Mouse (Mus musculus) frontal cortex, postnatal 10 days (tissue): ENCODE measurements around the gene Eif4e3.

ENCODE experiments used
- DNase-seq, 2 experiments: peaks; one replicate each; pipeline ENCODE4 v3.0.0; 2022; ENCODE audit warnings: low spot score in 2 of 2, mixed read lengths in 1 of 2

Eif4e3 gene

DNA sequence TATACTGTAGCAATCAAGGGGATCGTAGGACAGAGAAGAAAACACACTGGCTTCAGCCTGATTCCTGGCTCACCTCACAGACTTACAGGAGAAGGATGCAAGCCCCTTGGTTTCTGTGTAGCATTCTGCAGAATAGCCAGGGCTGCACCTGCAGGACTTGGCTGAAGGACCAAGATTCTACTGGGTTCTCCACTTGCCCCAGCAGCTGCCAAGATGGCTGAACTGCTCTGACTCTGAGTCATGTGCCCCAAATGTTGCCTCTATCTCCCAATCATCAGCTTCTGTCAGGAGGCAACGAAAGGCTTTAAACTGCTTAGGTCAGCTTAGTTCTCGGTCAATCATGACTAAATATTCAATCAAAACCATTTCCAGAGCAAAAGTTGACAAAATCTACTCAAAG lies 42.0 kb downstream of the Eif4e3 start:
- no peak for DNase-seq

- DNase-seq, result no peak
Observed at GRCm38 (mm10) chr6:99623641-99624040, 42.9 kb downstream of the Eif4e3 start.

- DNase-seq, result no peak
Observed at GRCm38 (mm10) chr6:99621167-99621566, 45.4 kb downstream of the Eif4e3 start.

DNA sequence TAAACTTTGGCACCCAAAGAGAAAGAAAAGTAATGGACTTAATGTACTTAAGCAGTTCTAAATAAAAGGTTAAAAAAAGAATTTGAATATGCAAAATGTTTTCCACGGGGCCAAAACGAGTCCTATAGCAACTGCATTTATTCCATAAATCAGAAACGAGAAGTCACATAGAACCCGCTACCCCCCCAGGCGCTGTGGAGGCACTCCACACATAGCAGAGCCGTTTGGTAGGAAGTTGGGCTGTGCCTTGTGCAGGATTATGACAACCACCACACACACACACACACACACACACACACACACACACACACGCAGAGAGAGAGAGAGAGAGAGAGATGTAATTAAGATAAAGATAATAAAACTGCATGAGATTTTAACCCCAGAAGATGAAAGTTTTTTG lies 46.1 kb downstream of the Eif4e3 start:
- DNase-seq, result no peak

DNA sequence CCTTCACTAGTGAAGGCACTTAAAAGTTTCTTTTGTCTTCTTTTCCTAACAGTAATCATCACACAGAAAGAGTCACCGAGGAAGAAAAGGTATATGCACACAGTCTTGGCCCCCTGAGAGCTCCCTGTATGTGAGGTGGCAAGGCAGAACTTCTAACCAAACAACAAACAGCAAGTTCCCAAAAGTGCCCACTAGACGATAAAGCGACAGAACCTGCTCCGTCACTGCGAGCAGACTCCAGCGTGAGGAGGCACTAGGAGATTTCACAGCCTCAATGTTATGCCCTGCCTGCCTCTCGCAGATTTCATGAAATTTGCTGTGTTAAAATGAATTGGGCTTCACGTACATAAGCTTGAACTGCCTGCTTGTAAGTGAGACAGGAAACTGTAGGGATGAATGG lies 46.6 kb downstream of the Eif4e3 start:
- DNase-seq, result no peak

GRCm38 (mm10) chr6:99619466-99619865 lies 47.1 kb downstream of the Eif4e3 start:
- DNase-seq, result no peak

DNA sequence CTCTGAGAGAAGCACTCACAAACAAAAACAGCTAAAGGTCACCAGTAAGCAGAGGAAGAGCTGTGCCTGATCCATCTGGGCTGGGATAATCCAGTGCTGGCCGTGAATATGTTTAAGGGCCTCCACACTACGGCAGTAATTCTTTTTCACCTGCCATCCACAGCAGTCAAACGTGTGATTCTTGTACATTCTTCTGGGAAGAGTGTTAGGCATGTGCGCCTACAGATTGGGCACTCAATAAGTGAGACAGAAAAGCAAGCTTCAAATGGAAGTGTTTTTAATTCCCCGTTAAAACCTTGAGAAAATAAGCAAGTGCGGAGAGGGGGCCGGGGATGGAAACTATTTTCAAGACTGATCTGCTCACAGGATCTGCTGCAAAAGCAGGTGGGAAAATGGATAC lies 48.7 kb downstream of the Eif4e3 start:
- DNase-seq, result no peak

DNA sequence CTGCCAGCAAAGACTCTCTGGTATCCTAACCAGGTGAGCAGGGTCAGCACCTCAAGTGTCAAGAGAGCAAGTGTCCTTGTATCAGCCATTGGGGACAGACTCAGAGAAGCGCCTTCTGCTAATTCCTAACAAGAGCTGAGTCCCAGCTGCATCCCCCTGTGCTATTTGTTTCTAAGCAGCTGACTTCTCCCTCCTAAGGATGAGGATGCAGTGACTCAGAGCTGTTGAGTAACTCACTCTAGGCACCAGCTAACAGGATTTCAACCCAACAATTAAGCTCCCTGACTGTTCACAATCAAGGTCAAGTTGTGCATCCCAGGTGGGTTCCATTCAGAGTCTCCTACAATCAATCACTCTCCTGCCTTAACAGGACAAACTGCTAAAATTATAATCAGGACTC lies 49.2 kb downstream of the Eif4e3 start:
- no peak for DNase-seq

DNA sequence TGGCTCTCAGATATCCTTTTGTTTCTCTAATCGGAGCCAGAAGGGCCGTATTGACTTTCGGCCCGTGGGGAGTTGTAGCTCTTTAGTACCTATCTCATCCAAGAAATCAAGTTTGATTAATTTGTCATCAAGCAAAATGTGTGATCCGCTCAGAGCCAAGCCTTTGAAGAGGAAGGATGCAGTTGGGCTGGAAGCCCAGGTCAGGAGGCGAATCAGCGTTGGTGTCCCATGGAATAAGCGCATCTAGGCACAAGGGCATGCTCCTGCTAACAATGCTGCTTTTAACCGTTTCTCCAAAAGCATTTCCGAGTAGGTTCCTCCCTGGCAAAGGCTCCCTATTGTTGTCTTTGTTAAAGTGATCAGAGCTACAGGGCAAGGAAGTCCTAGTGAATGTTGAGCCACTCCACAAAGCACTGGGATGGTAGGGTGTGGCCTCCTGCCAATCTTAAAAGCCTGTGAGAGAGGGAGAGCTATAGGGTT lies 51.3 kb downstream of the Eif4e3 start:
- DNase-seq, result no peak

- DNase-seq, result no peak
Observed at GRCm38 (mm10) chr6:99614566-99615271, 51.9 kb downstream of the Eif4e3 start.

GRCm38 (mm10) chr6:99611866-99612265 lies 54.7 kb downstream of the Eif4e3 start:
- no peak for DNase-seq

DNA sequence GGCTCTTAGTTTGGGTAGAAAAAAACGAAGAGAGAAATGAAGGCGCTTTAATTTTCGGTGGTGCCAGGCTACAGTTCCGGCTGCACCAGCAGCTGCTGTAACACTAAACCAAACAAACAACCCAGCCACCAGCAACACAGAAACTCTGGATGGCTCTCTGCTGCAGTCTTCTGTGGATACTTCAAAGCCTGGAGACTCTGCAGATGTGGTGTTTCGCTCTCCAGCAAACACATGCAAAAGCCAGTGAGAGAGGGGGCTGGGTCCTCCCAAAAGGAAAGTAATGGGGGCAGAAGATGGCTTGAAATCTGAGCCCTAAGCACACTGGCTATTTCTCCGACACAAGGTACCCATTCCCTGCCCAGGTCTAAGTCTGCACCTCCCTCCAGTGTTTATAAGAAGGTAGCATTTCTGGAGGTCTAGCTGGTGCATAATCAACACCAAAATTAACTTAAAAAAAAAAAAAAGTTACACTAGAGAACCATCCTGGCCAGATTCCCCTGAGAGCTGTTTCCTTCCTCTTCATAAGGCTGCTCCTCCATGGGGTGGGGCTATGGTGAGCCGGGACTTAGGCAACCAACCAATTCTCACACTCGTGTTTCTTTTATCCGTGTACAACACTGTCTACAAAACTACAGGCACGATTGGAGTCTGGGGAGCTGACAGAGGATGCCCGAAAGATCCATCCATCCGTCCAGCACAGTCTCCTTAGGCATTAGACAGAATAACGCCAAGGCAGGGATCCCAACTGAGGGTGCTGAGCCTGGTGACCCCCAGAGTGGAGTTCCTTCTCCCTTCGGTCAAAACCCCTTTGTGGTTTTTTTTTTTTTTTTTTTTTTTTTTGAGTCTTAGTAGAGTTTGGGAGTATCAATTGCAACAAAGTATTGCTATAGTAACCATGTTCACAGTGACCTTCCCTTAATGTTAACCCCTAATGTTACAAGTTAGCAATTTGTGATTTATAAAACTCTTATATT lies 55.8 kb downstream of the Eif4e3 start:
- DNase-seq, result no peak

DNA sequence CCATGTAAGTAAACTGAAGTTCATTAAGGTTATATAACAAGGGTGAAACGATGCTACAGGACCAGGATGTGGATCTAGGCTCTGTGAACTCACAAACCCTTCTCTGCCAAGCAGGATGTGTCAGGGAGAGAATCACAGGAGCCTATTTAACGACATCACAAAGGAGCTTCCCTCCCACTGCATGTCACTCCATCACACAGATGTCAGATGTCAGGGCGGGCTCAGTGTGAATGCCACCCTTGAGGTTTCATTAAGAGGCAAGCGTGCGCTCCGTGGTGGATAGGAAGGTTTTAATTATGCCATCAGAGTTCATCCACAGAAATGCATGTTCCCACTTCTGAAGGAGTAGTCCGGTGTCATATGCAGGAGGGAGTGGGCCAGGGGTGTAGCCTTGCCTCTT lies 60.5 kb downstream of the Eif4e3 start:
- DNase-seq, result no peak

DNA sequence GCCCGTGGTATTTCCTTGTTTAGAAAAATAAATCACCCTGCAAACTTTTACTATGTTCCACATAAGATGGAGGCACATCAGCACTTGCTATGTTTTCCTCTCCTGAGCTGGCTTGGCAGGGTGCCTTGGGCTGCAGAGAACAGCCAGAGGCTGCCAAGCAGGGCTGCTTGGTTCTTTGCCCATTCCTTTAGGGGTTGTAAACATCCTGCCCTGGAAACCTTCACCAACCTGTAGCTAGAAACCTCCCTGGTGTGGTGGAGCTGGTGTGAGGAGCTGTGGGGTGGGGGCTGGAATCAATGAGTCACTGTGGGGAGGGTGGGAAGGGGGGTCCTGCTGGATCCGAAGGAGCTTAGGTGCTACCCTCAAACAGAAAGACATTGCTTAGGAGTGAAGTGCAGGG lies 61.8 kb downstream of the Eif4e3 start:
- DNase-seq, result no peak

- no peak for DNase-seq
Observed at GRCm38 (mm10) chr6:99602434-99602833, 64.1 kb downstream of the Eif4e3 start.

DNA sequence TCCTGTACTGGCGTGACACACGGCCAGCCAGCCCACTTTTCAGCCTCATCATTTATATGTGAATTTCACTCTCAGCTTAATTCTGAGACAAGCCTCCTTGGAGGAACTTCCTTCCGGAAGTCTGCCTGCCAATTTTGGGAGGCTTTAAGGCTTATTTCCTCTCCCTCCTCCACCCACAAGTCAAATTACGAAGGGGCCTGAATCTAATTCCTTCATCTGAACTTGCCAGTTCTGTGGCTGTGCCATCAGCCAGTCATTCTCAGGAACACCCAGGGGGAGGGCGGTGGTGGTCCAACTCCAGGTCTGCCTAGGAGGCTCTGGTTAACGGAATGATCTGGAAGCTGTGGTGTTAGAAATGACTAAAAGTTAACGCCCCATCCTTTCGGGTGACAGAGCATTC lies 65.7 kb downstream of the Eif4e3 start:
- DNase-seq, result peak in 1 of 2 experiments; percentile 17

DNA sequence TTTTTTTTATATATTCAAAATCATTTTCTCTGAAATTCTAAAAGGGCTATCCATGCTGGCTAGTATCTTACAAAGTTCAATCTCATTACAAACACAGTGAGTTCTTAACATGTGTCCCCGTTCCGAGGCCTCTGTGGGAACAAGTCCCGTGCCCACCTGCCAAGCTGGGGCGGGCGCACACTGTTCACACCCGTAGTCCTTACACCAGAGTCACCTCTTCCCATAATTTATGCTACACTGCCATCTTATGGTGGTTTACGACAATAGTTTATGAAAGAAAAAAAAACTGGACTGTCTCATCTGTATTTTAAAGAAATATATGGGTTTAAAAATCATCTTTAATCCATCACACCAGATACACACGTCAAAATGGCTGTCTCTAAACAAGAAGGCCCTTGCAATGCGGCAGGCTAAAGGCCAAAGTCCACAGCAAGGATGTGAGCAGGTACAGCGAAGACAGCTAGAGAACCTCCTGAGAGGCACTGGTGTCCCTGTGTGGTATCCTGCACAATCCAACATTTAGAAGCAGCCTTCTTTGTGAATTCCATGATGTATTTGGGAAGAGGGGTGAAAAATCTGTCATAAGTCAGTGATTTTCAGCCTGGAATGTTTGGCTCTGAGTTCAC lies 66.3 kb downstream of the Eif4e3 start:
- peak in 1 of 2 experiments; percentile 45 for DNase-seq

DNA sequence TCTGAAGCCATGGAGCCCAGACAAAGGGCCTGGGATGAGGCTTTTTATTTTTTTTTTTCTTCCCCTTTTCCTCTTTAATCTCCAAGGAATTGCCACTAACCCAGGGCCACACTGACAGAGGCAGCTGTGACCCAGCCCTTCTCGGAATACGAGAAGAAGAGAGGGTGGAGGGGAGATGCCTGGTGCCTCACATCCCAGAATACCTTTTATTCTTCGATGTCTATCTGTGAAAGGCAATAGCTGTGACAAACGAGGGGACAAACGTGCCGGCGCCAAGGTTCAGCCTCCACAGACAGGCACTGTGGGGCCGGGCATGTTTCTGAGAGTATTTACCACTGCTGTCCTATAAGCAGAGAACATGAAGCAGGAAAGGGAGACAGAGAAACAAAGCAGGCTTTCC lies 66.9 kb downstream of the Eif4e3 start:
- no peak for DNase-seq

DNA sequence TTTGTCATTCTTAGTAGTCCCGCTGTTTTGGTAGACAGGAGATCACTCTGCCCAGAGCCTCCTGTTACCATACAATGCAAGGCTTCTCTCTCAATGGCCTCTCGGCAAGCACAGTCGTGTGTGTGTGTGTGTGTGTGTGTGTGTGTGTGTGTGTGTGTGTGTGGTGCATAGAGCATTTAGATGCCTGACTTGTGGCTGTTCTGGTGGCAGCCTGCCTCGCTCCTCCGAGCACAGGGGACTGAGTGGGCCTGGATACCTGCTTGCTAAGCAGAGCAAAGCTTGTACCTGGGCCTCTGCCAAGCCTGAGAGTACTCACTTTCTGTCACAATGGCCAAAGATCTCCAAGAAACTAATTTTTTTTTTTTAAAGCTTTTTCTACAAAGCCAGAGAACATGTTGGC lies 67.3 kb downstream of the Eif4e3 start:
- DNase-seq, result peak in 1 of 2 experiments; percentile 18

DNA sequence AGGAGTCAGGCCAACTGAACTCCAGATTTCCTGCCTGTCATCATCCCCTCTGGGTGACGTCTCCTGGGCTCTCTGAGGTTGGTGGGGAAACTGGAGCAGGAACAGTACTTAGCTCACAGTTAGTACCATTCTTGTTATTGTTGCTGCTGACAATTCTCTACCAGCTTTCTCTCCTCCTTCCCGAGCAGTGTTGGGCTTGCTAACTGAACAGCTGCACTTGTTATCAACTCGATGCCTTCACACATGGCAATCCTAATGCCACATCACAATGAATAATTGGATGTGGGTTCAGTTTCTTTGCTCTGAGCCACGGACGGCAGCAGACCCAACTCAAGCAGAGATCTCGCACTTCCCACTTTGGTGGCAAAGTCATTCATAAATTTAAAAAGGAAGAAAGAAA lies 89.5 kb downstream of the Eif4e3 start:
- no peak for DNase-seq

DNA sequence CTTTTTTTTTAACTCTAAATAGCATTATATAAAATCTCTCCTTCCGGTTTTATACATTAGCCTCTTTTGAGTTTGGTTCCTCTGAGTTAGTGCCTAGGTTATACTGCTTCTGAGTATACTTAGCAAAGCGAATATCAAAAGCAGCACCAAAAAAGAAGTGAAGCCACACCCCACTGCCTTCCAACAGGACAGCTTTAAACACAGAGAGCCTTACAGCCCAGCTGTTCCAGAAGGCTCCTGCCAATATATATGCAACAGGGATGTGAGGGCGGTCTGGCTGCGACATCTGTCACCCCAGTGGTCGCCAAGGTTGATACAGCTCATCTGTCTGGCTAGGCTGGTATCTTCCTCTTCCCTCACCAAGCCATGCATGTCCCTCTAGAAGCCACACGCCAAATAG lies 90.9 kb downstream of the Eif4e3 start:
- peak; percentile 17 to 31 for DNase-seq
